Mouse (Mus musculus) telencephalon, adult 2 months (tissue): ENCODE measurements at regions not wholly inside any gene's neighbourhood (a gene's known extent, or its start where the extent isn't known, plus 50 kb on each side); places are given as distances from the start of the nearest gene placed in this dataset.

Experiments
- DNase-seq: peaks from one replicate; pipeline ENCODE4 v3.0.0-alpha.2; 2011; ENCODE audit warnings: low read depth, low spot score

- DNase-seq, result no peak
Observed at GRCm38 (mm10) chr5:126723304-126724295, 518.0 kb upstream of the Tmem132c start.

DNA sequence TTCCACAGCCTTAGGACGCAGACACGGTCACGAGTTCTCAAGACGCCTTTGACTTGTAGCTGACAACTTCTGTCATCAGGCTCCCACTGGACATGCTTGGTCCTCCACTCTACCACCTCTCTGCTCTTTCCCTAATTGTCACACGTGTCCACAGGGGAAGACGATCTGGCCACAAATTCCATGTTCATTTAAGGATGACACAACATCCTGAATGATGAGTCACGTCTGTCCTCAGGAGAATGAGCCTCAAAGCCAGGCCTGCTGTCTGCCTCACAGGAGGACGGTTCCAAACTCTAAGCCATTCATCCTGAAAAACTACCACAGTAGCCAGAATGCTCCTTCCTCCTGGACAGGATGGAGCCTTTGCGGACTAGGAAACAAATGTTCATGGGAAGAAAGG lies 517.3 kb upstream of the Tmem132c start:
- DNase-seq, result no peak

- peak; percentile 51 for DNase-seq
Observed at GRCm38 (mm10) chr5:126733470-126733869, 508.1 kb upstream of the Tmem132c start.

- DNase-seq, result no peak
Observed at GRCm38 (mm10) chr5:126735733-126736132, 505.9 kb upstream of the Tmem132c start.

GRCm38 (mm10) chr5:126737681-126738080 lies 503.9 kb upstream of the Tmem132c start:
- DNase-seq, result no peak

DNA sequence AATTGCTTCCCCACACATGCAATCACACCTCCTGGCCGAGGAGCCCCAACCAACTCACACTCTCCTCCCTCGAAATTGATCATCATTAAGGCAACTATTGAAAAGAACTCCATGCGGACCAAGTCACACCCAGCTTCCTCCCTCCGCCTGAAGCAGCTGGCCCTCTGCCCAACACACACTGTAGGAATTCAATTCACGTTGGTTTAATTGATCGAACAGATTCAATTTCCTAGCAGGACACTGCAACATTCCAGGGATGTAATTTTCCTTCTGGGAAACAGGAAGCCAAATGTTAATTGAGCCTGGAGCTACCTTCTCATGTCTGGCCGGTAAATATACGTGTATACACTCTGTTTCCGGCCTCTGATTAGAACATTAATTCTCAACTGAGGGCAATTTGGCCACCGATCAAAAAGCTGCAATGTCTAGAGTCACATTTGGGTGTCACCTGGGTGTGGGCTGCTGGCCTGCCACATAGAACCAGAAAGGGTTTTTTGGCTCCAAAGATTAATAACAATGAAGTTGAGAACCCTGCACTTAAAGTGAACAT lies 500.7 kb upstream of the Tmem132c start:
- no peak for DNase-seq

DNA sequence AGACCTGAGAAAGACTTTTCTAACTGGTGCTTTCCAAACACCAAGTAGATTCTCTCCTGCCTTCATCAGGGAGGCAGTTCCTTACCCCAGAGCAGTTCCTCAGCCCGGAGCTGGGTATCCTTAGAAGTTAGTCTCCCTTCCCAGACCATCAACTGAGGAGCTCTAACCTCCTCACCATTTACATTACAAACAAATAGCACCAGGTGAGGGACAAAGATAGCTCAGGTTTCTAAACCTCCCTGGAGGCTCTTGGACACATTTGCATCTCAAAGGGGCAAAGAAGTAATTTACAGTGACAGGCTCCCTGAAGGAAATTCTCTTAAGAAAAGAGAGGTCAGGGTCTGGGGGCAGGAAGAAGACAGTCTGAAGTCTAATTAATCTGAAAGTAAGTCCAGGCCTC lies 486.5 kb upstream of the Tmem132c start:
- DNase-seq, result no peak

DNA sequence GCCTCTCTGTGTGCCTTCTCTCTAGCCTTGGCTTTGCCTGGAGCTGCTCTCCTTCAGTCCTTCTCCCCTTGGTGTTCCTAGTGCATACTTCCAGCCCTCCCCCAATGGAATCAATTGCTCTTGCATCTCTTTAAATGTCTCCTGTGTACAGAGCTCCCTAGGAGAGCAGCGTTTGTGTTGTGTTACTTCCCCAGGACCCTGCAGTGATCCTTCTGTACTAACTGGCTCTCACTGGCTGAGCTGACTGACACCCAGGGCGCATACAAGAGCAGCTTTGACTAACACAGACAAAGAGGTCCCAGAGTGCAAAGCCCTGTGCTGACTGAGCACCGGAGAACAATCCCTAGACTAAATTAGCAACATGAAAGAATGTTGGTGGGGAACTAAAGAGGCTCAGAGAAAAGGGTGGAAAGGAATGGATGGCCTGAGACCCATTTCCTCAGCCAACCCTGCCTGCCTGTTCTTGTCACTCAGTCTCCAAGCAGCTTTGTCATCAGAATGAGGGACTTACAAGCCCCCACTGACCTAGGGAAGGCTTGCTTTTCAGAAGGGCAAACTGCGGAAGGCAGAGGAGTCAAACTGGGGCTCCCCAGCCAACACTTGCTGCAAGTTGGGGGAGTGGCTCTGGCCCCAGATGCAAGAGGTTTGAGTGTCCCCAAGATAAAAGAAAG lies 476.4 kb upstream of the Tmem132c start:
- DNase-seq, result no peak

GRCm38 (mm10) chr5:126769031-126769430 lies 472.6 kb upstream of the Tmem132c start:
- DNase-seq, result peak; percentile 27

- peak; percentile 15 for DNase-seq
Observed at GRCm38 (mm10) chr5:126787706-126788610, 453.6 kb upstream of the Tmem132c start.

GRCm38 (mm10) chr5:126799698-126800279 lies 441.8 kb upstream of the Tmem132c start:
- peak; percentile 80 for DNase-seq

- DNase-seq, result no peak
Observed at GRCm38 (mm10) chr5:126806656-126807055, 435.0 kb upstream of the Tmem132c start.

DNA sequence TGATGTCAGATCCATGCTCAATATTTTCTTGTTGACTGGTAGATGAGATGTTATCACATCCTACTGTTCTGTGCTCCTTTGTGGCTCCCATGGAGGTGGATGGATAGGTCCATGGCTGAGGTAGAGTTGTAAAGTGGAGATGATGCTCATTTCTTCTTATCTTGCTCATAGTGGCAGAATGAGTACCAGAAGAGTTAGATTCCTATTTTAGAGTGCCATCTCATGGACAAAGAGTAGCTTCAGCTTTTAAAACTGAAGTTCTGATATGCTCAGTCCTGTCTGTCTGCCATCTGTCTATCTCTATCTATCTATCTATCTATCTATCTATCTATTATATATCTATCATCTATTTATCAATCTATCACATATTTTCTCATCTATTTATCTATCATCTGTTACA lies 425.5 kb upstream of the Tmem132c start:
- no peak for DNase-seq

- peak; percentile 54 for DNase-seq
Observed at GRCm38 (mm10) chr5:126835440-126835839, 406.2 kb upstream of the Tmem132c start.

GRCm38 (mm10) chr5:126842606-126843005 lies 399.0 kb upstream of the Tmem132c start:
- no peak for DNase-seq

DNA sequence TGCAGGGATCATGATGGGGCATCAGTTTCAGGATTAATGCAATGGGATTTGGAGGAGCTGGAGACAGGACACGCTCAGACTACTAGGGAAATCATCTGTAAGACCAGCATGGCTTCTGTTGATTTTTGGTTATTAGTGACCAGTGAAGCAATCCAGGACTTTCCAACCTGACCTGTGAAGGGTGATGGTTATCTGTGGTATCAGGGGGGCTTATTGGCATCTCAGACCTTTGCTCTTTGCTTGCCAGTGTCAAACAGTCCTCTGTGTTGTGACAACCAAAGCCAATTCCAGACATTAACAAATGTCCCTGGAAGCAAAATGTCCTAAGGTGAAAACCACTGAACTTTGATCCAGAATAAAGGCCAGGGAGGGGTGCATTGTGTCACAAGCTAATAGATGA lies 379.5 kb upstream of the Tmem132c start:
- DNase-seq, result no peak

DNA sequence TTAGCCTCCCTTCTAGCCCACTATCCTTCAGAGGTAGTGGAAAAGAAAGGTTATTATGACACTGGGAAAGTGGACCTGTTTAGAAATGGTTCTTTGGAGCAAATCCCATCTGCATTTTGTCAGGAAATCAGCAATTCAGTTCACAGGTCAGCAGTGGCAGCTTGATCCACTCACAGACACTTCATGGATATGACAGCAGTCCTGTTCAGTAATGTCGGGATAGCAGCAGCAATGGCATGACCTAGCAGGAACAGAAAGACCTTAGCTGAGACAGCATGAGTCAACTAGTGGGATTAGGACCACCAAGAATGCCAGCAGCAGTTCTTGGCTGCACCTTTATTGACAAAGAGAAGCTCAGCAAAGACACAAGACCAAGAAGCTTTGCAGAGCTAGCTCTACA lies 365.8 kb upstream of the Tmem132c start:
- DNase-seq, result no peak

GRCm38 (mm10) chr5:126890710-126891109 lies 350.9 kb upstream of the Tmem132c start:
- DNase-seq, result no peak

- DNase-seq, result no peak
Observed at GRCm38 (mm10) chr5:126893063-126893462, 348.5 kb upstream of the Tmem132c start.

DNA sequence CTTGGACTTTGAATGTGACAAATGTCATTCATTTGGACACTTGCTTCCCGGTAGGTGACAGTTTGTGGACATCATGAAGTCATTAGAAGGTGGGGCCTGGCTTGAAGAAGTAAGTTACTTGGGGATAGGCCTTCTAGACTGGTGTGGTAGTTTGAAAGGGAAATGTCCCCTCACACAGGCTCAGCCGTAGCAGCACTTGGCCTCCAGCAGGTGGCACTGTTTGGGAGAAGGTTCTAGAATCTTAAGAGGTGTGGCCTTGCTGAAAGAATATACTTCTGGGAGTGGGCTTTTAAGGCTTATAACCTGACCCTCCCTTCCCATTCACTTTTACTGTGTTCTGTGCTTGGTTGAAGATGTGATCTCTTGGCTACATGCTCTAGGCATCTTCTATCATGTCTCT lies 331.5 kb upstream of the Tmem132c start:
- no peak for DNase-seq

GRCm38 (mm10) chr5:126917300-126917699 lies 324.3 kb upstream of the Tmem132c start:
- DNase-seq, result no peak
